Comparison of ENCODE assay signal across 7 mouse cellular contexts in the genomic region with DNA sequence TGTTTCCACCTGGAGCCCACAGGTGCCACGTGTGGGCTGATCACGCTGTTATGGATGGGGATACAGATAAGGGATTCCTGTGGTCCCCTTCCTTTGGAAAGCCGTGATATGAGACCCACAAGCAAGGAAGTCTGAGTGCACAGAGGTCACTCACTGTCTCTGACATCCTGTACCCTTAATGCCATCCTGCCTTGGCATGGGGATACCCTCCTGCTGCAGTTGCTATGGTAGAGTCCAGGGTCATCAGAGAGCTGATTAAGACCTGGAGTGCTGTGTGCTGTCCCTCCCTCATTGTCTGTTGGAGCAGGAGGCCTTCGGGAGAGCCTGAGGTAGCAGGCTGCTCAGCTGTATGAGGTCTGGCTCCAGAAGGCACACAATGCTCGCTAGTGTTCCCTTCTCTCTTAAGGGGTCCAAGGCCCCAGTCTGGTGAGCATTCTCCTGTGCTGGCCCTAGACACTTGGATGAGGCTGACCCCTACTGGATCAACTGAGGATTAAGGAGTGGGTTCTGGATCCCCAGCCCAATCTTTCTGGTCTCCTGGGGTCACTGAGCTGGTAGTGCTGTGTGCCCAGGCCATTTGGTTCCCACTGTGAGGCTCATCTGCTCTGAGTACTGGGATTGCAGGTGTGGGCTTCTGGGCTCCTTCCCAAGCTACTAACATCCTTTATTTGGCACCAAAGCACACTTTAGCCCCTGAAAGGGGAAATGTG. TPM values are rescaled to one million over a fixed set of nuclear protein-coding genes. Genes with fewer than 3 reads are reported as not detected.
DNase-seq lines count a peak whose midpoint lies in the region; ATAC-seq and TF ChIP-seq lines count a peak whose summit lies in the region.

No protein-coding gene starts in this region.

- DNase-seq in heart, adult 11 months: peak; percentile 91
- no peak for DNase-seq in heart, postnatal 14 days
- no peak for DNase-seq in lung, postnatal 4 days
- no peak for DNase-seq in embryonic facial prominence, embryonic 14.5 days (ENCODE audit: low spot score)
- DNase-seq in liver, postnatal 0 days: no peak
- DNase-seq in ovary, postnatal 14 days (ENCODE audit: low spot score): no peak

- no peak for TF ChIP-seq CTCF in liver, postnatal 0 days (IDR thresholded peaks at IDR 0.05; ENCODE audit: low read depth)

- peaks cover 23% of the 10 kb centered on the region for H3K27me3 ChIP-seq in lung, embryonic 15.5 days
- H3K27me3 ChIP-seq in embryonic facial prominence, embryonic 14.5 days (replicated peaks; ENCODE audit: control insufficient read depth, insufficient read depth, low read length): no peaks in the 10 kb centered on the region; the same call in 1 of the 2 replicates
- no peaks in the 10 kb centered on the region for H3K27me3 ChIP-seq in liver, postnatal 0 days (ENCODE audit: insufficient read depth, low read length)

- H3K27ac ChIP-seq in lung, embryonic 15.5 days: no peak overlapping the region
- H3K27ac ChIP-seq in embryonic facial prominence, embryonic 14.5 days (replicated peaks; ENCODE audit: low read depth, low read length): no peak overlapping the region
- H3K27ac ChIP-seq in liver, postnatal 0 days (ENCODE audit: low read depth): no peak overlapping the region

- WGBS in lung, embryonic 15.5 days: 57% methylated on average over 5 of the region's 5 CpGs
- whole genome bisulfite sequencing in embryonic facial prominence, embryonic 14.5 days: 45% methylated on average over 5 of the region's 5 CpGs
- WGBS in liver, postnatal 0 days (ENCODE audit: insufficient replicate concordance): 64% methylated on average over 5 of the region's 5 CpGs

- peaks cover 24% of the 10 kb centered on the region for H3K36me3 ChIP-seq in lung, embryonic 15.5 days
- H3K36me3 ChIP-seq in embryonic facial prominence, embryonic 14.5 days (ENCODE audit: control insufficient read depth, insufficient read depth, low read length): peaks cover 21% of the 10 kb centered on the region
- H3K36me3 ChIP-seq in liver, postnatal 0 days (replicated peaks; ENCODE audit: insufficient read depth, low read length): peaks cover 15% of the 10 kb centered on the region

- peak overlapping the region; percentile 13; the same call in 1 of the 2 replicates for H3K9ac ChIP-seq in lung, embryonic 15.5 days
- no peak overlapping the region for H3K9ac ChIP-seq in embryonic facial prominence, embryonic 14.5 days (ENCODE audit: low read depth, low read length)
- H3K9ac ChIP-seq in liver, postnatal 0 days (replicated peaks): no peak overlapping the region

- TF ChIP-seq EP300 in liver, postnatal 0 days (IDR thresholded peaks at IDR 0.05; ENCODE audit: low read depth): no peak

- intact Hi-C loops in heart, postnatal 14 days (cut with DNase I): loop anchor here (5.0 kb wide), 1 partner anchor 120 kb away; a partner anchor contains a TSS

- H3K4me2 ChIP-seq in lung, embryonic 15.5 days: no peak overlapping the region
- no peak overlapping the region for H3K4me2 ChIP-seq in embryonic facial prominence, embryonic 14.5 days (ENCODE audit: low read depth, low read length)
- no peak overlapping the region; the same call in 1 of the 2 replicates for H3K4me2 ChIP-seq in liver, postnatal 0 days (ENCODE audit: low read depth, low read length)

- H3K4me1 ChIP-seq in lung, embryonic 15.5 days: peaks cover 16% of the 10 kb centered on the region
- peaks cover 8% of the 10 kb centered on the region for H3K4me1 ChIP-seq in embryonic facial prominence, embryonic 14.5 days (ENCODE audit: control insufficient read depth, insufficient read depth, low read length)
- H3K4me1 ChIP-seq in liver, postnatal 0 days (ENCODE audit: insufficient read depth): peaks cover 7% of the 10 kb centered on the region

- no peak for ATAC-seq in lung, embryonic 15.5 days (ENCODE audit: borderline replicate concordance, extremely low read depth, low FRiP score, low TSS enrichment)
- ATAC-seq in embryonic facial prominence, embryonic 14.5 days (ENCODE audit: low read depth): no peak
- ATAC-seq in liver, postnatal 0 days: no peak

- peak overlapping the region; percentile 90; the same call in 1 of the 2 replicates for H3K4me3 ChIP-seq in lung, embryonic 15.5 days
- H3K4me3 ChIP-seq in embryonic facial prominence, embryonic 14.5 days (ENCODE audit: low read depth, low read length): 0 out of 2 replicates have a peak overlapping the region, but pooled peaks have one; percentile 77
- peak overlapping the region; percentile 88; the same call in 1 of the 2 replicates for H3K4me3 ChIP-seq in liver, postnatal 0 days (ENCODE audit: low read depth, low read length)

- no peaks in the 10 kb centered on the region for H3K9me3 ChIP-seq in lung, embryonic 15.5 days
- no peaks in the 10 kb centered on the region for H3K9me3 ChIP-seq in embryonic facial prominence, embryonic 14.5 days (ENCODE audit: control insufficient read depth, low read length)
- H3K9me3 ChIP-seq in liver, postnatal 0 days (ENCODE audit: low read length): no peaks in the 10 kb centered on the region

RNA-seq across cellular contexts. Expression of a gene that starts 0.7 kb away (rescaled TPM):
- 100 to 1,000 TPM; 100 to 115 TPM for total RNA-seq in heart, postnatal 14 days (2021)
- polyA plus RNA-seq in lung, embryonic 15.5 days (2015; fragmentation: Nextera tagmentation; extraction: Ambion mirVana): 209 and 210 TPM in 2 replicates
- 177 and 183 TPM in 2 replicates for polyA plus RNA-seq in embryonic facial prominence, embryonic 14.5 days (2014; fragmentation: Nextera tagmentation; extraction: Ambion mirVana)
- polyA plus RNA-seq in liver, postnatal 0 days (2015; fragmentation: Nextera tagmentation; extraction: Ambion mirVana): 81.9 and 85.9 TPM in 2 replicates

RNA-seq across cellular contexts. Expression of a gene that starts 9.5 kb away (rescaled TPM):
- 1 to 10 TPM; 1.2 to 1.9 TPM for total RNA-seq in heart, postnatal 14 days (2021)
- 1.9 and 2.7 TPM in 2 replicates for polyA plus RNA-seq in lung, embryonic 15.5 days (2015; fragmentation: Nextera tagmentation; extraction: Ambion mirVana)
- 2.1 and 3.0 TPM in 2 replicates for polyA plus RNA-seq in embryonic facial prominence, embryonic 14.5 days (2014; fragmentation: Nextera tagmentation; extraction: Ambion mirVana)
- polyA plus RNA-seq in liver, postnatal 0 days (2015; fragmentation: Nextera tagmentation; extraction: Ambion mirVana): 2.5 and 2.6 TPM in 2 replicates

RNA-seq across cellular contexts. Expression of a gene that starts 15.9 kb away (rescaled TPM):
- total RNA-seq in heart, postnatal 14 days (2021): 10 to 100 TPM; 16.1 to 16.9 TPM
- 16.5 and 18.9 TPM in 2 replicates for polyA plus RNA-seq in lung, embryonic 15.5 days (2015; fragmentation: Nextera tagmentation; extraction: Ambion mirVana)
- 10.7 and 12.9 TPM in 2 replicates for polyA plus RNA-seq in embryonic facial prominence, embryonic 14.5 days (2014; fragmentation: Nextera tagmentation; extraction: Ambion mirVana)
- 4.7 TPM in 2 replicates for polyA plus RNA-seq in liver, postnatal 0 days (2015; fragmentation: Nextera tagmentation; extraction: Ambion mirVana)

RNA-seq across cellular contexts. Expression of a gene that starts 27.2 kb away (rescaled TPM):
- 1 to 10 TPM; 3.1 to 3.6 TPM for total RNA-seq in heart, postnatal 14 days (2021)
- polyA plus RNA-seq in lung, embryonic 15.5 days (2015; fragmentation: Nextera tagmentation; extraction: Ambion mirVana): 85.0 and 92.3 TPM in 2 replicates
- 77.2 and 92.4 TPM in 2 replicates for polyA plus RNA-seq in embryonic facial prominence, embryonic 14.5 days (2014; fragmentation: Nextera tagmentation; extraction: Ambion mirVana)
- 13.9 and 17.7 TPM in 2 replicates for polyA plus RNA-seq in liver, postnatal 0 days (2015; fragmentation: Nextera tagmentation; extraction: Ambion mirVana)

RNA-seq across cellular contexts. Expression of a gene that starts 32.4 kb away (rescaled TPM):
- 10 to 100 TPM; 10.9 to 13.0 TPM for total RNA-seq in heart, postnatal 14 days (2021)
- 32.3 and 34.0 TPM in 2 replicates for polyA plus RNA-seq in lung, embryonic 15.5 days (2015; fragmentation: Nextera tagmentation; extraction: Ambion mirVana)
- polyA plus RNA-seq in embryonic facial prominence, embryonic 14.5 days (2014; fragmentation: Nextera tagmentation; extraction: Ambion mirVana): 15.7 and 18.5 TPM in 2 replicates
- 142 and 151 TPM in 2 replicates for polyA plus RNA-seq in liver, postnatal 0 days (2015; fragmentation: Nextera tagmentation; extraction: Ambion mirVana)
